Mouse (Mus musculus) forebrain, embryonic 12.5 days (tissue): ENCODE measurements around the gene 1700019A02Rik. TPM values are rescaled to one million over a fixed set of nuclear protein-coding genes. Genes with fewer than 3 reads are reported as not detected.

ENCODE experiments used
- ATAC-seq: fragments of 200-750 bp; cut with Nextera tagmentation; 2 replicates; pipeline ENCODE4 v1.8.0; 2017; ENCODE audit warnings: moderate TSS enrichment; ENCODE audit not compliant: low FRiP score
- H3K27ac ChIP-seq: fragments of 300-500 bp; sonication (generic); 2 replicates; pipeline ENCODE4 v1.5.1; 2016; ENCODE audit warnings: mild to moderate bottlenecking
- H3K27me3 ChIP-seq: fragments of 300-500 bp; sonication (generic); 2 replicates; pipeline ENCODE4 v1.6.1; 2016; ENCODE audit warnings: mild to moderate bottlenecking
- H3K36me3 ChIP-seq: fragments of 300-500 bp; sonication (generic); replicated peaks from 2 replicates; pipeline ENCODE4 v1.6.1; 2016; ENCODE audit warnings: mild to moderate bottlenecking
- H3K4me1 ChIP-seq: fragments of 300-500 bp; sonication (generic); 2 replicates; pipeline ENCODE4 v1.6.1; 2016
- H3K4me2 ChIP-seq: fragments of 300-500 bp; sonication (generic); 2 replicates; pipeline ENCODE4 v1.6.1; 2016; ENCODE audit warnings: mild to moderate bottlenecking, moderate library complexity
- H3K4me3 ChIP-seq: fragments of 300-500 bp; sonication (generic); replicated peaks from 2 replicates; pipeline ENCODE4 v1.5.1; 2016; ENCODE audit warnings: mild to moderate bottlenecking
- H3K9ac ChIP-seq: fragments of 300-500 bp; sonication (generic); 2 replicates; pipeline ENCODE4 v1.6.1; 2016; ENCODE audit warnings: mild to moderate bottlenecking
- H3K9me3 ChIP-seq: fragments of 300-500 bp; sonication (generic); 2 replicates; pipeline ENCODE4 v1.6.1; 2016
- WGBS: fragments of 180-500 bp; shearing (Covaris S2); methylation state at CpG from one replicate; pipeline ENCODE4 v1.1.7; 2016; 5-methylcytosine and 5-hydroxymethylcytosine counted together
- polyA plus RNA-seq: library from polyadenylated mRNA; unstranded; fragments of >200 nt; fragmentation: Nextera tagmentation; extraction: Ambion mirVana; gene quantifications from 2 replicates; pipeline ENCODE4 v1.2.1, GENCODE M21; 2016

1700019A02Rik gene
- polyA plus RNA-seq = not detected in 2 replicates

DNA sequence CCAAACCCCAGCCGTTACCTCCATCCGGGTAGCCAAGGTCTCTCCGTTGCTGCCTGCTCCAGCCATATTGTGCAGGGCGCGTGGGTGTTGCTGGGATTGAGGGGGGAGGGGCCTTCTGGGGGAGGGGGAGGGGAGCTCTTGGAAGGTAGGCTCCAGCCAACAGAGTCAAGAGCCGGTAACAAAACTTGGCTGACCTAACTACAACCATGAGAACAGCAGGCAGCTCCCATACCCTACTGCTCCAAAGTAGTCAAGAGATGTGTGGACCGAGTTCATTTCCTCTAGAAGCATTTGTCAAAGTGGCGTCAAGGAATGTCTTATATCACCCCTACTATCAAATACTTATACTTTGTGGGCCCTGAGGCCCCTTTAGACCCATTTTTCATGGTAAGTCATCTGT, at the start of gene 1700019A02Rik:
Gene 1700019A02Rik, minus strand, starts transcription at position 101 of the 400 bp plus-strand sequence.
- Histone ChIP-seq H3K36me3 (0 out of 2 replicates have a peak, but pooled peaks cover 2% of the 10 kb centered on the region), H3K4me2 (no peak within 1 kb of the TSS), H3K4me3 (no peak within 1 kb of the TSS), H3K9ac (no peak within 1 kb of the TSS), H3K4me1 (no peaks in the 10 kb centered on the region), H3K9me3 (no peaks in the 10 kb centered on the region), H3K27ac (no peak within 1 kb of the TSS), H3K27me3 (no peaks in the 10 kb centered on the region)
- ATAC-seq = no peak
- 94% methylated on average over 8 of the region's 8 CpGs for WGBS

GRCm38 (mm10) chr1:53226063-53226462, 38.6 kb upstream of the 1700019A02Rik start:
- 25% methylated on average over 1 of the region's 1 CpGs for WGBS
- no peak for ATAC-seq
- H3K9me3 ChIP-seq = no peaks in the 10 kb centered on the region

GRCm38 (mm10) chr1:53225616-53226015, 38.2 kb upstream of the 1700019A02Rik start:
- no peak for ATAC-seq
- Histone ChIP-seq H3K4me1 (no peaks in the 10 kb centered on the region), H3K9ac (no peak overlapping the region), H3K27me3 (no peaks in the 10 kb centered on the region), H3K36me3 (no peaks in the 10 kb centered on the region), H3K4me3 (no peak overlapping the region), H3K9me3 (no peaks in the 10 kb centered on the region), H3K4me2 (no peak overlapping the region), H3K27ac (no peak overlapping the region)
- 85% methylated on average over 3 of the region's 3 CpGs for WGBS

More at GRCm38 (mm10) chr1:53226063-53226462, 38.6 kb upstream of the 1700019A02Rik start:
- no peaks in the 10 kb centered on the region for H3K27me3 ChIP-seq
- no peak overlapping the region for H3K9ac ChIP-seq
- H3K4me3 ChIP-seq = no peak overlapping the region
- H3K4me2 ChIP-seq = no peak overlapping the region
- no peak overlapping the region for H3K27ac ChIP-seq
- H3K4me1 ChIP-seq = no peaks in the 10 kb centered on the region
- H3K36me3 ChIP-seq = no peaks in the 10 kb centered on the region

DNA sequence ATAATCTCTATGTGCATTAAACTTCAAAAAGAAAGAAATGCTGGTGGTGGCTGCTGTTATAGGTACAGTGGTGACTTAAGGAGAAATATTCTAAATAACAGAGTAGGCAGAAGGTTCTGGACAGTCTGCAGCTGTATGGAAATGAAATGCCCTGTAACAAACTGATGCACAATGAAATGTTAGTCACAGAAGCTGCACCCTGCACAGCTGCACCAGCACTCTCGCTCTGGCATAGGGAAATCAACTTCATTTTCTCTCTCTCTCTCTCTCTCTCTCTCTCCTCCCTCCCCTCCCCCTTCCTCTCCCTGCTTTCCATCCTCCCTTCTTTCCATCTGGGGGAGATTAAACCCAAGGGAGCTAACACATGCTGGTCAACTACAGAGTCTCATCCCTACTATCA, 37.3 kb upstream of the 1700019A02Rik start:
- no peak overlapping the region for H3K4me2 ChIP-seq
- no peak overlapping the region for H3K9ac ChIP-seq
- ATAC-seq = no peak
- H3K4me1 ChIP-seq = no peaks in the 10 kb centered on the region
- H3K27me3 ChIP-seq = no peaks in the 10 kb centered on the region
- H3K27ac ChIP-seq = no peak overlapping the region
- H3K4me3 ChIP-seq = no peak overlapping the region
- WGBS = 74% methylated on average over 1 of the region's 1 CpGs
- no peaks in the 10 kb centered on the region for H3K36me3 ChIP-seq
- H3K9me3 ChIP-seq = no peaks in the 10 kb centered on the region

- Histone ChIP-seq H3K9me3 (no peaks in the 10 kb centered on the region), H3K4me3 (no peak overlapping the region), H3K4me2 (no peak overlapping the region), H3K36me3 (no peaks in the 10 kb centered on the region; the same call in 1 of the 2 replicates), H3K4me1 (no peaks in the 10 kb centered on the region), H3K9ac (no peak overlapping the region), H3K27ac (no peak overlapping the region), H3K27me3 (no peaks in the 10 kb centered on the region)
- ATAC-seq = no peak
Measured at GRCm38 (mm10) chr1:53210136-53210535, 22.7 kb upstream of the 1700019A02Rik start.

DNA sequence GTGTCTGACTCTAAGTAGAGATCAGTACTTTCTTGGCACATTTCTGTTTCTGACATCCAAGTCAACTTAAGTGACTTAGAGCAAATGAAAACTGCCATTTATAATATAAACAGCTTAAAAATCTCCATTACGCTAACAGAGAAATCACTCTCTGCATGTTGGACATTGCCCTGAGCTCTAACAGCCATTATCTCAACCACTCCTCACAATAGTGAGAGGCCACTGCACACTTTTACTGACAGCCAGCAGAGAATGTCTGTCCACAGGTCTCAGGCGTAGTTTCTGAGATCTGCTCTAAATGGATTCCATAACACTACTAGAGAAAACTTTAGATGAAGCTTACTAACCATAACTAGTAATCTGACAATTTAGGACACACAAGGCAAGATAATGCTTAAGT, 16.5 kb upstream of the 1700019A02Rik start:
- Histone ChIP-seq H3K4me1 (no peaks in the 10 kb centered on the region), H3K9me3 (no peaks in the 10 kb centered on the region), H3K4me2 (no peak overlapping the region), H3K36me3 (peaks cover 3% of the 10 kb centered on the region; the same call in 1 of the 2 replicates), H3K9ac (no peak overlapping the region), H3K4me3 (no peak overlapping the region), H3K27me3 (no peaks in the 10 kb centered on the region), H3K27ac (no peak overlapping the region)
- no peak for ATAC-seq
- WGBS = 97% methylated on average over 2 of the region's 2 CpGs

- no peaks in the 10 kb centered on the region for H3K27me3 ChIP-seq
- H3K36me3 ChIP-seq = peaks cover 3% of the 10 kb centered on the region; the same call in 1 of the 2 replicates
- no peaks in the 10 kb centered on the region for H3K4me1 ChIP-seq
- no peak overlapping the region for H3K9ac ChIP-seq
- H3K4me2 ChIP-seq = no peak overlapping the region
- H3K27ac ChIP-seq = no peak overlapping the region
- ATAC-seq = no peak
- 79% methylated on average over 2 of the region's 2 CpGs for WGBS
- H3K4me3 ChIP-seq = no peak overlapping the region
- no peaks in the 10 kb centered on the region for H3K9me3 ChIP-seq
Measured at GRCm38 (mm10) chr1:53201630-53202199, 14.3 kb upstream of the 1700019A02Rik start.

GRCm38 (mm10) chr1:53194536-53194935, 7.1 kb upstream of the 1700019A02Rik start:
- Histone ChIP-seq H3K27ac (no peak overlapping the region), H3K4me1 (no peaks in the 10 kb centered on the region), H3K4me3 (no peak overlapping the region), H3K27me3 (no peaks in the 10 kb centered on the region), H3K9ac (no peak overlapping the region), H3K9me3 (no peaks in the 10 kb centered on the region), H3K4me2 (no peak overlapping the region), H3K36me3 (0 out of 2 replicates have a peak, but pooled peaks cover 2% of the 10 kb centered on the region)
- WGBS = 87% methylated on average over 3 of the region's 3 CpGs
- no peak for ATAC-seq

DNA sequence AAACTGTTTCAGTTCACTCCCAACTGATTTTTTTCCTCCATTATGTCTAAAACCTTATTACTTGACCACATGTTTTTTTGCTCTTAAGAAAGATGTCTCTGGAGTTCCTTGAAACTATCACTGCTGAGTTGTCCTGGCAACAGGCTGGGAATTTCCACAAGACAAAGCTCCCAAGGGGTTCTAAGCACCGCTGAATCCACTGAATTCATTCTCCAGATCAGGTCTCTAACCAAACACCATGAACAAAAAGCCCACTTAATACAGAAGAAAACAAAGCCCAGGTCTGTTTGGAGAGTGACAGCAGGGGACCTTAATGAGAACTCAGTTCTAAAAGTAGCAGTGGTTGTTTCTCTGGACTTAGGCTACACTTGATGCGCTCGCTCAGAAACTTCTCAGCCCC, 3.8 kb upstream of the 1700019A02Rik start:
- 45% methylated on average over 3 of the region's 3 CpGs for WGBS
- no peaks in the 10 kb centered on the region for H3K9me3 ChIP-seq
- H3K4me3 ChIP-seq = no peak overlapping the region
- H3K27me3 ChIP-seq = no peaks in the 10 kb centered on the region
- H3K4me1 ChIP-seq = no peaks in the 10 kb centered on the region
- H3K4me2 ChIP-seq = no peak overlapping the region
- H3K9ac ChIP-seq = no peak overlapping the region
- ATAC-seq = no peak
- no peak overlapping the region for H3K27ac ChIP-seq
- H3K36me3 ChIP-seq = 0 out of 2 replicates have a peak, but pooled peaks cover 2% of the 10 kb centered on the region

DNA sequence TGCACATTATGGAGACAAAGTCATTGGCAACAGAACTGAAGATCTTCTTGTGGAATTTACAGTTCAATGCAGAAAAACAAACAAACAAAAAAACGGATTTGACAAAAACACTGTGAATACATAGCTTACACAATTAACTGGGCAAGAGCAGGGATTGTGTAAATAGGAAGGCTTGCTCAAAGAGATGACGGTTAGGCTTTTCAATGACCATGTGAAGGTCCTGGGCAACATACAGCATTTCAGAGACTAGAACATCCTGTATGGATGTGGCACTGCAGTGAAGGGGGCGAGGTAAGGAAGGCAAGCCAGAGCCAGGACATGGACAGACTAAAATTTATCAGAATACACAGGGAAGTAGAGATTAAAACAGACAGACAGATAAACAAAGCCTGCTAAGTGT, 2.2 kb upstream of the 1700019A02Rik start:
- H3K4me1 ChIP-seq = no peaks in the 10 kb centered on the region
- no peak overlapping the region for H3K9ac ChIP-seq
- no peak overlapping the region for H3K27ac ChIP-seq
- no peaks in the 10 kb centered on the region for H3K9me3 ChIP-seq
- WGBS = 74% methylated on average over 3 of the region's 3 CpGs
- 0 out of 2 replicates have a peak, but pooled peaks cover 2% of the 10 kb centered on the region for H3K36me3 ChIP-seq
- no peaks in the 10 kb centered on the region for H3K27me3 ChIP-seq
- ATAC-seq = no peak
- H3K4me3 ChIP-seq = no peak overlapping the region
- H3K4me2 ChIP-seq = no peak overlapping the region

DNA sequence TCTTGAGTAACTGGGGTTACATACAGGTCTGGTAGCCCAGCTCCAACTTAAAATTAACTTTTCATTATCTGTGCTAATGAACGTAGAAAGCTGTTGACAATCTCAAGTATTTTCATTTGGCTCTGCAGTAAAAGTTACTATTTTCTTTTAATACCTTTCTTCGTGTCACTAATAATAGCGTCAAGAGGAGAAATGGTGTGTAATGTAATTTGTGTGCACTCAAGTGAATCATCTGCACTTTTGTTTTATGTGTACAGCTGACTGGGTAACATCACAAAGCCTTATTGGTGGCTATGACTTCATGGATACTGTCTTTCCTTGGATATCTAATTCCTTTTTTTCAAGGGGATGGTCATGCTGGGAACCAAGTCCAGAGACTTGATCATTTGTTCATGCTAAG, 1.1 kb downstream of the 1700019A02Rik start:
- Histone ChIP-seq H3K4me1 (no peaks in the 10 kb centered on the region), H3K9me3 (no peaks in the 10 kb centered on the region), H3K27ac (no peak overlapping the region), H3K36me3 (0 out of 2 replicates have a peak, but pooled peaks cover 2% of the 10 kb centered on the region), H3K27me3 (no peaks in the 10 kb centered on the region), H3K9ac (no peak overlapping the region), H3K4me2 (no peak overlapping the region), H3K4me3 (no peak overlapping the region)
- no peak for ATAC-seq
- 82% methylated on average over 3 of the region's 3 CpGs for WGBS

DNA sequence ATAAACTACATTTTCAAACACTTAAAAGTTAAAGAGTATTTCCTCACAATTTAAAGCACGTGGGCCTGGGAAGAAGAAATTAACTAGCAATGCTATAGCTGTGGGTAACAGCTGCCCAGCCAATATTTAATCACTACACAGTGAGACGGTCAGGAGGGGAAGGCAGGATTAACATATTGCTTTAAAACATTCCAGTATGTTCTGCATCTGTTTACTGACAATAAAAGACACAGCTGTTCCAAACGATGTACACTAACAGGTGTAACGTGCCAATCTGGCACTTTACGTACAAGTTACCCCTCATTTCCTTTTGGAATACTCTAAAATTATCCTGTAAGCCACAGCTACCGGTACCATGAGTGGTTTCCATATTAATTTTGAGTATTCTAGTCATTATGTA, 29.7 kb downstream of the 1700019A02Rik start:
- WGBS = 69% methylated on average over 6 of the region's 6 CpGs
- Histone ChIP-seq H3K27me3 (no peaks in the 10 kb centered on the region), H3K9ac (no peak overlapping the region)

DNA sequence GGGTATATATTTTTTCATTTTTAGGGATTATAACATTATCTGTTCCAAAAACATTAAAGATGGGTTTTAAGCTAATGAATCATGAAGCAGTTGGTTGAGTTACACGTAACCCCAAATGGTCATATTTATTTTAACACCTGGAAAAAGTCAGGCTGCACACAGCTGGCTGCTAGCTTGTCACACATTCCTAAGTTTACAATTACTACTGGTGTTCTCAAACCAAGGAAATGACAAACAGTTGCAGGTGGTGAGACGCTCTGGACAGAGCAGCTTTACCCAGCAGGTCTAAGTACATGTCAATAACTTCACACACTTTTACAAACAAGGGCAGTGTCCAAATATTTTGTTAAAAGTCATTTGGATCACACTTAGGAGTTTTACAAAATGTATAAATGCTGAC, 64.4 kb downstream of the 1700019A02Rik start:
- Histone ChIP-seq H3K9me3 (no peaks in the 10 kb centered on the region), H3K4me3 (no peak overlapping the region), H3K4me2 (no peak overlapping the region), H3K27me3 (no peaks in the 10 kb centered on the region), H3K9ac (no peak overlapping the region), H3K4me1 (no peaks in the 10 kb centered on the region), H3K27ac (no peak overlapping the region), H3K36me3 (no peaks in the 10 kb centered on the region)
- ATAC-seq = no peak
- 87% methylated on average over 2 of the region's 2 CpGs for WGBS

More for the DNA sequence above, 29.7 kb downstream of the 1700019A02Rik start:
- ATAC-seq = no peak
- Histone ChIP-seq H3K4me2 (no peak overlapping the region), H3K36me3 (no peaks in the 10 kb centered on the region), H3K4me1 (no peaks in the 10 kb centered on the region), H3K9me3 (no peaks in the 10 kb centered on the region), H3K27ac (no peak overlapping the region), H3K4me3 (no peak overlapping the region)
